Mouse (Mus musculus) heart, postnatal 0 days (tissue): ENCODE data around the gene Gm3633. TPM values are rescaled to one million over a fixed set of nuclear protein-coding genes. Genes with fewer than 3 reads are reported as not detected.
"Not testable (repeated sequence)": the region's sequence is repeated elsewhere in the genome, so short reads cannot be mapped to it uniquely, and the experiment has no call there.

Experiments
- ATAC-seq: fragments of 200-750 bp; cut with Nextera tagmentation; 2 replicates; pipeline ENCODE4 v1.8.0; 2017; ENCODE audit warnings: low read depth, moderate number of reproducible peaks, moderate library complexity; ENCODE audit not compliant: insufficient read depth
- DNase-seq: peaks from one replicate; pipeline ENCODE4 v3.0.0-alpha.2; 2016; ENCODE audit warnings: low spot score
- H3K27ac ChIP-seq: fragments of 300-500 bp; sonication (generic); 2 replicates; pipeline ENCODE4 v1.5.1; 2014; ENCODE audit warnings: low read depth, mild to moderate bottlenecking
- H3K27me3 ChIP-seq: fragments of 300-500 bp; sonication (generic); 2 replicates; pipeline ENCODE4 v1.6.1; 2014; ENCODE audit warnings: low read length, mixed read lengths; ENCODE audit not compliant: control insufficient read depth, insufficient read depth
- H3K36me3 ChIP-seq: fragments of 300-500 bp; sonication (generic); replicated peaks from 2 replicates; pipeline ENCODE4 v1.6.1; 2014; ENCODE audit warnings: low read length, mixed read lengths; ENCODE audit not compliant: control insufficient read depth, insufficient read depth
- H3K4me1 ChIP-seq: fragments of 300-500 bp; sonication (generic); 2 replicates; pipeline ENCODE4 v1.6.1; 2014; ENCODE audit warnings: antibody characterized with exemption; ENCODE audit not compliant: control insufficient read depth, insufficient read depth
- H3K4me2 ChIP-seq: fragments of 300-500 bp; sonication (generic); 2 replicates; pipeline ENCODE4 v1.6.1; 2014; ENCODE audit warnings: low read depth, mild to moderate bottlenecking, low read length, moderate library complexity
- H3K4me3 ChIP-seq: fragments of 300-500 bp; sonication (generic); 2 replicates; pipeline ENCODE4 v1.5.1; 2014; ENCODE audit warnings: low read depth, low read length
- H3K9ac ChIP-seq: fragments of 300-500 bp; sonication (generic); replicated peaks from 2 replicates; pipeline ENCODE4 v1.6.1; 2014; ENCODE audit warnings: low read depth, low read length, mixed read lengths
- H3K9me3 ChIP-seq: fragments of 300-500 bp; sonication (generic); replicated peaks from 2 replicates; pipeline ENCODE4 v1.6.1; 2016; ENCODE audit warnings: low read length; ENCODE audit not compliant: control insufficient read depth
- WGBS: fragments of 180-500 bp; shearing (Covaris S2); extraction: QIAGEN DNeasy Blood & Tissue Kit; methylation state at CpG from one replicate; pipeline ENCODE4 v1.1.7; 2014; 5-methylcytosine and 5-hydroxymethylcytosine counted together
- microRNA-seq: library from miRNA; unstranded; fragments of <30 nt; microRNA quantifications from one replicate; pipeline ENCODE4, GENCODE M21; 2016
- polyA plus RNA-seq: library from polyadenylated mRNA; unstranded; fragments of >200 nt; fragmentation: Nextera tagmentation; extraction: Ambion mirVana; gene quantifications from 2 replicates; pipeline ENCODE4 v1.2.1, GENCODE M21; 2015
- total RNA-seq: library from RNA; depleted of rRNA; stranded (reverse); fragments of >200 nt; gene quantifications from 2 replicates; pipeline ENCODE4 v1.2.3, GENCODE M21; 2014; ENCODE audit warnings: low replicate concordance; rRNA removed

Gm3633 gene
- total RNA-seq: not detected in 2 replicates
- polyA plus RNA-seq: not detected in 2 replicates

- not testable (repeated sequence) for H3K9me3 ChIP-seq, ATAC-seq, H3K4me2 ChIP-seq, H3K36me3 ChIP-seq, H3K27me3 ChIP-seq, DNase-seq, H3K4me1 ChIP-seq, H3K27ac ChIP-seq, H3K4me3 ChIP-seq, H3K9ac ChIP-seq
- no CpG with 5 or more reads among the region's 2 CpGs for WGBS
Measured at GRCm38 (mm10) chr14:42641817-42642216, at the start of gene Gm3633. Gm3633 (minus strand) TSS chr14:42641917.

DNA sequence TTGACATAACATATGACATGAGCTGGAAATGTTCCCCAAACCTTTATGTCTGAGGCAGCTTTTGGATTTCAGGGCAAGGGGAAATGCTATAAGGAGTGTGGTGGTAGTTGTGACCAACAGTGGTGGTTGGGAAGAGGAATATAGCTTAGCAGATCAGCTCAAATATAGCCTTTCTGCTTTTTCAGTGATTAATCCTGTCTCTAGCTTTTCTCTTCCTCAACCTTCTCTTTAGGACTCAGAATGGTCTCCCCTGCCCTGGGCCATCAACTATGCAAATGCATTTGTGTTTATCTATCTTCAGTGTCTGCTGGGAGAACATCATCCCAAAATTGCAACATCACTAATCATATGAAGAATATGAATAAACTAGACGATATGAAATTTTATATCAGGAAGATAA, 13.9 kb upstream of the Gm3633 start, which contains the start of gene Gm10378:
TSS of gene Gm10378 (plus strand) at position 301 of the 400 bp plus-strand sequence.
- not testable (repeated sequence) for H3K27me3 ChIP-seq, H3K36me3 ChIP-seq, H3K4me3 ChIP-seq, H3K9ac ChIP-seq, H3K9me3 ChIP-seq, H3K4me2 ChIP-seq, DNase-seq, H3K4me1 ChIP-seq, H3K27ac ChIP-seq, ATAC-seq
- no CpG with 5 or more reads among the region's 1 CpGs for WGBS

DNA sequence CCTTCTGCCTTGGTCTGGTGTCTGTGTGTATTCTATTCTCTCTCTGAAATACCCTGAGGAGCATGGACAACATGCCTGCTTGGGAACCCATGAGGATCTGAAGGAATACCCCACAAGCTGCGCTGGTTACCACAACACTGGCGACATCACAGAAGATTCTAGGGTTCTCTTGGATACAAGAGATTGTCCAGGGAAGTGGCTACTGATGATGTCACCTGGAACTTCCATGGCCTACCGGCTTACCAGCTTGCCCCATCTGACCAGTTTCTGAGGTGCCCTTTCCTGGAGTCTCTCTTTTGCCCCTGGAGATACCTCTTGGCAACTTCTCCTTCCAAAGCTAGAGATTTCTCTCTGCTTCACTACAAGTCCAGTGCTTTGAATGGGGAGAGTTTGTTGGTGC, 41.9 kb downstream of the Gm3633 start, which contains the start of gene Gm17124:
TSS of gene Gm17124 (minus strand) at position 101 of the 400 bp plus-strand sequence.
- not testable (repeated sequence) for H3K27ac ChIP-seq, ATAC-seq, H3K9ac ChIP-seq, H3K27me3 ChIP-seq, H3K36me3 ChIP-seq, H3K4me2 ChIP-seq, DNase-seq, H3K4me1 ChIP-seq, H3K9me3 ChIP-seq, H3K4me3 ChIP-seq
- no CpG with 5 or more reads among the region's 3 CpGs for WGBS

Small RNA genes within 50 kb of the gene (microRNA-seq; reads per million reads assigned to microRNA genes)
- gene Gm23620: not detected
- gene Gm25228: not detected

Other genes starting within 250 kb of the Gm3633 start
- not detected in 2 replicates for gene Gm8005, start 202.2 kb downstream of the Gm3633 start, total RNA-seq
- gene Gm8005, start 202.2 kb downstream of the Gm3633 start, polyA plus RNA-seq: not detected in 2 replicates
- gene Gm8011, start 178.0 kb downstream of the Gm3633 start, total RNA-seq: not detected in 2 replicates
- not detected in 2 replicates for gene Gm8011, start 178.0 kb downstream of the Gm3633 start, polyA plus RNA-seq
- not detected in 2 replicates for gene Gm8020, start 139.6 kb downstream of the Gm3633 start, total RNA-seq
- gene Gm8020, start 139.6 kb downstream of the Gm3633 start, polyA plus RNA-seq: not detected in 2 replicates
- not detected in 2 replicates for gene Gm8024, start 117.6 kb downstream of the Gm3633 start, total RNA-seq
- gene Gm8024, start 117.6 kb downstream of the Gm3633 start, polyA plus RNA-seq: not detected in 2 replicates
- gene Gm17124, start 42.0 kb downstream of the Gm3633 start, total RNA-seq: not detected in 2 replicates
- gene Gm17124, start 42.0 kb downstream of the Gm3633 start, polyA plus RNA-seq: not detected in 2 replicates
- gene Gm10378, start 14.0 kb upstream of the Gm3633 start, total RNA-seq: not detected in 2 replicates
- not detected in 2 replicates for gene Gm10378, start 14.0 kb upstream of the Gm3633 start, polyA plus RNA-seq
- not detected in 2 replicates for gene Gm3015, start 126.9 kb upstream of the Gm3633 start, total RNA-seq
- gene Gm3015, start 126.9 kb upstream of the Gm3633 start, polyA plus RNA-seq: not detected in 2 replicates
- gene Gm10377, start 156.1 kb upstream of the Gm3633 start, total RNA-seq: not detected in 2 replicates
- not detected in 2 replicates for gene Gm10377, start 156.1 kb upstream of the Gm3633 start, polyA plus RNA-seq
- not detected in 2 replicates for gene Gm21977, start 211.6 kb upstream of the Gm3633 start, total RNA-seq
- not detected in 2 replicates for gene Gm21977, start 211.6 kb upstream of the Gm3633 start, polyA plus RNA-seq